Mouse (Mus musculus) forebrain, embryonic 11.5 days (tissue): ENCODE measurements around the gene Wnt11. TPM values are rescaled to one million over a fixed set of nuclear protein-coding genes. Genes with fewer than 3 reads are reported as not detected.

Source experiments
- ATAC-seq: fragments of 200-750 bp; cut with Nextera tagmentation; replicated peaks from 2 replicates; pipeline ENCODE4 v1.8.0; 2017; ENCODE audit warnings: moderate TSS enrichment; ENCODE audit not compliant: low FRiP score
- DNase-seq: peaks from one replicate; pipeline ENCODE4 v3.0.0-alpha.2; 2017; ENCODE audit warnings: low spot score
- H3K27ac ChIP-seq: fragments of 300-500 bp; sonication (generic); 2 replicates; pipeline ENCODE4 v1.5.1; 2014; ENCODE audit warnings: low read depth, low read length
- H3K27me3 ChIP-seq: fragments of 300-500 bp; sonication (generic); 2 replicates; pipeline ENCODE4 v1.6.1; 2014; ENCODE audit warnings: mild to moderate bottlenecking, low read length, mixed read lengths; ENCODE audit not compliant: control insufficient read depth, insufficient read depth
- H3K36me3 ChIP-seq: fragments of 300-500 bp; sonication (generic); 2 replicates; pipeline ENCODE4 v1.6.1; 2014; ENCODE audit warnings: mild to moderate bottlenecking, low read length, moderate library complexity, mixed read lengths; ENCODE audit not compliant: control insufficient read depth, insufficient read depth
- H3K4me1 ChIP-seq: fragments of 300-500 bp; sonication (generic); replicated peaks from 2 replicates; pipeline ENCODE4 v1.6.1; 2014; ENCODE audit warnings: low read length, mixed read lengths; ENCODE audit not compliant: control insufficient read depth, insufficient read depth
- H3K4me2 ChIP-seq: fragments of 300-500 bp; sonication (generic); 2 replicates; pipeline ENCODE4 v1.6.1; 2014; ENCODE audit warnings: low read depth, mild to moderate bottlenecking, low read length, moderate library complexity, mixed read lengths; ENCODE audit not compliant: severe bottlenecking
- H3K4me3 ChIP-seq: fragments of 300-500 bp; sonication (generic); 2 replicates; pipeline ENCODE4 v1.5.1; 2014; ENCODE audit warnings: low read depth, low read length
- H3K9ac ChIP-seq: fragments of 300-500 bp; sonication (generic); 2 replicates; pipeline ENCODE4 v1.6.1; 2014; ENCODE audit warnings: low read length
- H3K9me3 ChIP-seq: fragments of 300-500 bp; sonication (generic); 2 replicates; pipeline ENCODE4 v1.6.1; 2016; ENCODE audit warnings: low read length, mixed read lengths; ENCODE audit not compliant: control insufficient read depth
- WGBS: fragments of 180-500 bp; shearing (Covaris S2); extraction: QIAGEN DNeasy Blood & Tissue Kit; methylation state at CpG from one replicate; pipeline ENCODE4 v1.1.7; 2014; 5-methylcytosine and 5-hydroxymethylcytosine counted together
- polyA plus RNA-seq: library from polyadenylated mRNA; unstranded; fragments of >200 nt; fragmentation: Nextera tagmentation; extraction: Ambion mirVana; gene quantifications from 2 replicates; pipeline ENCODE4 v1.2.1, GENCODE M21; 2014

The Wnt11 gene
- polyA plus RNA-seq, 1 experiment from 2014 or later: 1.0 TPM

GRCm38 (mm10) chr7:98850388-98850787 is 15.5 kb downstream of the Wnt11 start:
- DNase-seq: no peak
- H3K9ac ChIP-seq: no peak overlapping the region
- H3K36me3 ChIP-seq: no peaks in the 10 kb centered on the region
- H3K27ac ChIP-seq: no peak overlapping the region
- WGBS: 77% methylated on average over 5 of the region's 5 CpGs
- H3K9me3 ChIP-seq: no peaks in the 10 kb centered on the region
- ATAC-seq: no peak
- no peaks in the 10 kb centered on the region for H3K27me3 ChIP-seq
- no peak overlapping the region for H3K4me2 ChIP-seq
- no peaks in the 10 kb centered on the region for H3K4me1 ChIP-seq
- no peak overlapping the region for H3K4me3 ChIP-seq

DNA sequence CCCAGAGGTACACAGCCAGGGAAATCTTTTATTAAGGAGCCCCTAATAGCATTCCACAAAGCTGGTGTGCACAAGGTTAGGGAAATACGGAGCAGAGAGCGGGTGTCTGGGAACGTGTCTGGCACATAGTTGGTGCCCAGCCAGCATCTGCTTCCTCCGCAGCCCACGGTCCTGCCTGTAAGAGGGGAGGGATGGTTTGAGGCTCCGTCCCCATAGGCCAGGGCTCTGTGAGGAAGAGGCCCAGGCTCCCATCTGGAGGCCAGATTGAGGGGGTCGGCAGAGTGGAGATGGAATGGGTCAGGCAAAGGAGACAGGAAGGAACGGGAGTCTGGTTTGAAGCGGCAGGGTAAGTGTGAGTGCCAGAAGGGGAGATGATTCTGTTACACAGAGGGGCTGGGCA is 16.3 kb downstream of the Wnt11 start:
- Histone ChIP-seq H3K4me1 (no peaks in the 10 kb centered on the region), H3K27me3 (no peaks in the 10 kb centered on the region), H3K9ac (no peak overlapping the region), H3K27ac (no peak overlapping the region), H3K36me3 (no peaks in the 10 kb centered on the region), H3K9me3 (no peaks in the 10 kb centered on the region), H3K4me2 (no peak overlapping the region), H3K4me3 (no peak overlapping the region)
- 76% methylated on average over 9 of the region's 9 CpGs for WGBS
- DNase-seq: no peak
- ATAC-seq: no peak

DNA sequence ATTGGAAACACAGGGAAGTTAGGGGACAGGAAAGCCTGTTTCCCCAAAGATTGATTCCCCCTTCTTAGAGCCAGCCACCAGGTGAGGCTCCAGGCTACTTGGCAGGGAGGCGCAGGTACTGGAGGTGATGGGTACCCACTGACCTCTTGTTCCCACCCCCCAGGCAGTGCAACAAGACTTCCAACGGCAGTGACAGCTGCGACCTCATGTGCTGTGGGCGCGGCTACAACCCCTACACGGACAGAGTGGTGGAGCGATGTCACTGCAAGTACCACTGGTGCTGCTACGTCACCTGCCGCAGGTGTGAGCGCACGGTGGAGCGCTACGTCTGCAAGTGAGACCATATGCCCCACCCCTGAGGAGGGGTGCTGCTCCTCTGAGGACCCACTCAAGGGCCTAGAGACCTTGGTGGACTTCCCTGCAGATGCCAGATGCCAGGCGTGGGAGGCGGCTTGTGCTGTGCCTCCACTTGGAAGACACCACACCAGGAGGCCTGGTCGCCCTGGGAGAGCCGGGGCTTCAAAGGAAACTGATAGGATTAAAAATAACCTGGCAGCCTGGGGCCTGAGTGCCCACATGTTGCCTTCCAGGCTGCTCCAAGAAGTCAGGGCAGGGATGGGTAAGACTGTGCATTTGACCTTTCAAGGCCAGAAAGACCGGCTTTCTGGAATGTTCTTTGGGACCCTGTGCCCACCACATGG is 18.2 kb downstream of the Wnt11 start:
- no peak overlapping the region for H3K27ac ChIP-seq
- H3K36me3 ChIP-seq: no peaks in the 10 kb centered on the region
- no peaks in the 10 kb centered on the region for H3K4me1 ChIP-seq
- H3K9me3 ChIP-seq: no peaks in the 10 kb centered on the region
- H3K4me3 ChIP-seq: no peak overlapping the region
- 85% methylated on average over 18 of the region's 18 CpGs for WGBS
- no peak overlapping the region for H3K4me2 ChIP-seq
- H3K27me3 ChIP-seq: no peaks in the 10 kb centered on the region
- DNase-seq (no peak), ATAC-seq (no peak)
- no peak overlapping the region for H3K9ac ChIP-seq

DNA sequence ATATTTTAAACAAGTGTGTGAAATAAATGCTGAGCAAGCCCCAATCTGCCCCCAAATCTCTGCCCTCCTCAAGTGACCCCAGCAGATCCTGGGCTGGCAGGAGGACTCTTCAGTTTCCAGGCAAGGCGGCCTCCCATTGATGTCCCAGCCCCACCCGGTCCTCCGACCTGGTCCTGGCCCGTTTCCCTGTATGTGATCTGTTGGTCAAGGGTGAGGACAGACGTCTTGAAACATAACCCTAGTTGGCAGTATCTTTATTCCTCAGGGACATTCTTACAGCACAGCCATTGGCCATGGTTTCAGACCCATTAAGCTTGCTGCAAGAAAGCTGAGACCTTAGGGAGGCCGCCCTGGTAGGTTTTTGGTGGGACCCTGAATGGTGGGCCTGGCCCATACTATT is 18.9 kb downstream of the Wnt11 start:
- Histone ChIP-seq H3K36me3 (no peaks in the 10 kb centered on the region), H3K9ac (no peak overlapping the region), H3K4me1 (no peaks in the 10 kb centered on the region), H3K4me2 (no peak overlapping the region), H3K27me3 (no peaks in the 10 kb centered on the region), H3K4me3 (no peak overlapping the region), H3K27ac (no peak overlapping the region), H3K9me3 (no peaks in the 10 kb centered on the region)
- DNase-seq: no peak
- WGBS: 88% methylated on average over 6 of the region's 6 CpGs
- ATAC-seq: no peak

DNA sequence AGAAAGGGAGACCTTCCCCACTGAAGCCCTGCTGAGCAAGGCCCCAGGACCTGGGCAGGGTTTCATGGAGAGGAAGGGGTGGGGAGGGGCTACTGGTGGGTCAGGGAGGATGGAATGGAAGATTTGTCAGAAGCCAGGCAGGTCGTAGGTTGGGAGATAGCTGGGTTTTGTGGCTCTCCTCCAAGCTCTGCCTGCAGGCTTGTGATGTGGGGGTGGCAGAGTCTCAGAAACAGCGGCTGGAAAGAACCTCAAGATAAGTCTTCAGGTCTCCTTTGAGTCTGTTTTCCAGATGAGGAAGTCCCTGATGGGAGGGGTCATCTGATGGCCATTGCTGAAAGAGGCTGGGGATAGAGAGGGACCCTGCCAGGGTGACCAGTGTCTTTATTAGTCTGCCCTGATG is 20.5 kb downstream of the Wnt11 start:
- 82% methylated on average over 2 of the region's 2 CpGs for WGBS
- Histone ChIP-seq H3K4me1 (no peaks in the 10 kb centered on the region), H3K9ac (no peak overlapping the region), H3K4me3 (no peak overlapping the region), H3K27me3 (no peaks in the 10 kb centered on the region), H3K36me3 (no peaks in the 10 kb centered on the region), H3K9me3 (no peaks in the 10 kb centered on the region), H3K4me2 (no peak overlapping the region), H3K27ac (no peak overlapping the region)
- ATAC-seq (no peak), DNase-seq (no peak)

- no peak overlapping the region for H3K9ac ChIP-seq
- no peak overlapping the region for H3K27ac ChIP-seq
- no peak for ATAC-seq
- DNase-seq: no peak
- H3K4me2 ChIP-seq: no peak overlapping the region
- 12% methylated on average over 3 of the region's 3 CpGs for WGBS
- no peaks in the 10 kb centered on the region for H3K27me3 ChIP-seq
- H3K9me3 ChIP-seq: no peaks in the 10 kb centered on the region
- no peaks in the 10 kb centered on the region for H3K4me1 ChIP-seq
- no peak overlapping the region for H3K4me3 ChIP-seq
- no peaks in the 10 kb centered on the region for H3K36me3 ChIP-seq
These were observed 21.2 kb downstream of the Wnt11 start for GRCm38 (mm10) chr7:98856128-98856527.

DNA sequence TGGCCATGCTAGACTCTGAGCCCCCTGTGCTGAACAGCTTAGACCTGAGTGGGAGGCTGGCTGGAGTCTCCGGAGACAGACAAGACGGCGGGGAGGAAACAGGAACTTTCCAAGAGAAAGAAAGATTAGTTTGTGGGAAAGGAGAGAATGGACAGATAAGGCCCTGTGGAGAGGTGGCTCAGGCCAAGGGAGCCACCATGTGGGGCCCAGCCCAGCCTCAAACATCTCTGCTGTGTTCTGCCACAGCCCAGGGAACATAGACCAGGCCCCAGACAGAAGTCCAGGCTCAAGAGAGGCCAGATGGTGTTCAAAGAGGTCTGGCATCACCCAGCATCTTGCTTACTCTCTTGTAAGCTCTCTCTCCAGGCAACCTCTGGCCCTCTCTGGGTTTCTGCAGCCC is 22.2 kb downstream of the Wnt11 start:
- H3K9ac ChIP-seq: no peak overlapping the region
- no peak overlapping the region for H3K4me3 ChIP-seq
- no peak overlapping the region for H3K27ac ChIP-seq
- no peaks in the 10 kb centered on the region for H3K27me3 ChIP-seq
- H3K4me1 ChIP-seq: no peaks in the 10 kb centered on the region
- ATAC-seq (no peak), DNase-seq (no peak)
- no peak overlapping the region for H3K4me2 ChIP-seq
- WGBS: 69% methylated on average over 3 of the region's 3 CpGs
- H3K36me3 ChIP-seq: no peaks in the 10 kb centered on the region
- no peaks in the 10 kb centered on the region for H3K9me3 ChIP-seq

- Histone ChIP-seq H3K4me3 (no peak overlapping the region), H3K9me3 (no peaks in the 10 kb centered on the region), H3K9ac (no peak overlapping the region), H3K4me2 (no peak overlapping the region), H3K27ac (no peak overlapping the region), H3K27me3 (no peaks in the 10 kb centered on the region), H3K36me3 (no peaks in the 10 kb centered on the region), H3K4me1 (no peaks in the 10 kb centered on the region)
- WGBS: 88% methylated on average over 2 of the region's 2 CpGs
- DNase-seq (no peak), ATAC-seq (no peak)
These were observed 26.1 kb downstream of the Wnt11 start for GRCm38 (mm10) chr7:98861002-98861401.

- DNase-seq (no peak), ATAC-seq (no peak)
- no peaks in the 10 kb centered on the region for H3K9me3 ChIP-seq
- WGBS: 83% methylated on average over 5 of the region's 5 CpGs
- H3K36me3 ChIP-seq: no peaks in the 10 kb centered on the region
- H3K27me3 ChIP-seq: no peaks in the 10 kb centered on the region
- H3K4me3 ChIP-seq: no peak overlapping the region
- H3K4me2 ChIP-seq: no peak overlapping the region
- no peaks in the 10 kb centered on the region for H3K4me1 ChIP-seq
- H3K9ac ChIP-seq: no peak overlapping the region
- H3K27ac ChIP-seq: no peak overlapping the region
These were observed 28.1 kb downstream of the Wnt11 start for GRCm38 (mm10) chr7:98862994-98863393.
